Mouse (Mus musculus) liver, postnatal 0 days (tissue): Measurements from ENCODE around the gene Gm11937.

Experiments
- CTCF ChIP-seq: sonication (generic); IDR thresholded peaks from 2 replicates; pipeline ENCODE4 v1.5.1; 2016; ENCODE audit warnings: antibody characterized with exemption, low read depth
- EP300 ChIP-seq: IDR thresholded peaks from 2 replicates; pipeline ENCODE4 v1.6.1; 2016; ENCODE audit warnings: antibody characterized with exemption, low read depth, mild to moderate bottlenecking

DNA sequence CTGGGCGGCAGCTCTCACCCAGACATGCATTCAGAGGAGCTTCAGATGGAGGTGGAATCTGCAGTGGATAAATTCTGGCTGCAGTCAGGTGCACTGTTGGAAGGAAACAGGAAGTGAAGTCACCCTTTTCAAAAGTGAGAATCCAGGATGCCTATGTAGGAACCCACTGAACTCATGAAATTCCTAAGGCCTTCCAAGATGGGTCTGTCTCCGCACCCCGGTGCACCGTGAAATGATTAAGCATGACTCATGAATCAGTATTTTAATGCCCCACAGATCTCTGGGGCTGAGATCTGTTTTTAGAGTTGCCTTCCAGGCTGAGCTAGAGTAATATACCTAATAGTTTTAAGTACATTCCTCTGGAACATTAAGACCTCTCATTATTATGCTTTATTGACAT lies 49.3 kb upstream of the Gm11937 start:
- TF ChIP-seq EP300, result no peak
- TF ChIP-seq CTCF, result no peak
